Mouse (Mus musculus) embryonic facial prominence, embryonic 11.5 days (tissue): ENCODE measurements around the gene Ifrd1. TPM values are rescaled to one million over a fixed set of nuclear protein-coding genes. Genes with fewer than 3 reads are reported as not detected.

ENCODE experiments used
- ATAC-seq: fragments of 200-750 bp; cut with Nextera tagmentation; replicated peaks from 2 replicates; pipeline ENCODE4 v1.8.0; 2017; ENCODE audit warnings: low read depth; ENCODE audit not compliant: insufficient number of reproducible peaks, low FRiP score, low TSS enrichment
- DNase-seq: peaks from one replicate; pipeline ENCODE4 v3.0.0-alpha.2; 2015; ENCODE audit warnings: low spot score
- H3K27ac ChIP-seq: fragments of 300-500 bp; sonication (generic); replicated peaks from 2 replicates; pipeline ENCODE4 v1.5.1; 2014; ENCODE audit warnings: mild to moderate bottlenecking, low read depth, low read length, control low read depth
- H3K27me3 ChIP-seq: fragments of 300-500 bp; sonication (generic); 2 replicates; pipeline ENCODE4 v1.6.1; 2014; ENCODE audit warnings: mild to moderate bottlenecking, low read length, moderate library complexity, mixed read lengths; ENCODE audit not compliant: control insufficient read depth, insufficient read depth
- H3K36me3 ChIP-seq: fragments of 300-500 bp; sonication (generic); replicated peaks from 2 replicates; pipeline ENCODE4 v1.6.1; 2014; ENCODE audit warnings: low read depth, mild to moderate bottlenecking, low read length, moderate library complexity, mixed read lengths; ENCODE audit not compliant: control insufficient read depth, insufficient read depth
- H3K4me1 ChIP-seq: fragments of 300-500 bp; sonication (generic); 2 replicates; pipeline ENCODE4 v1.6.1; 2014; ENCODE audit warnings: low read length, mixed read lengths; ENCODE audit not compliant: control insufficient read depth, insufficient read depth
- H3K4me2 ChIP-seq: fragments of 300-500 bp; sonication (generic); 2 replicates; pipeline ENCODE4 v1.6.1; 2014; ENCODE audit warnings: low read depth, mild to moderate bottlenecking, control low read depth, low read length, moderate library complexity
- H3K4me3 ChIP-seq: fragments of 300-500 bp; sonication (generic); 2 replicates; pipeline ENCODE4 v1.5.1; 2014; ENCODE audit warnings: low read depth, low read length, control low read depth
- H3K9ac ChIP-seq: fragments of 300-500 bp; sonication (generic); replicated peaks from 2 replicates; pipeline ENCODE4 v1.6.1; 2014; ENCODE audit warnings: mild to moderate bottlenecking, control low read depth, low read length
- H3K9me3 ChIP-seq: fragments of 300-500 bp; sonication (generic); replicated peaks from 2 replicates; pipeline ENCODE4 v1.6.1; 2016; ENCODE audit warnings: mild to moderate bottlenecking, low read length, inconsistent platforms, mixed read lengths; ENCODE audit not compliant: control insufficient read depth
- WGBS: fragments of 180-500 bp; shearing (Covaris S2); extraction: QIAGEN DNeasy Blood & Tissue Kit; methylation state at CpG from one replicate; pipeline ENCODE4 v1.1.7; 2014; 5-methylcytosine and 5-hydroxymethylcytosine counted together
- microRNA counts: library from miRNA; unstranded; fragments of <30 nt; microRNA quantifications from one replicate; lab custom pipeline; 2016
- microRNA-seq: library from miRNA; unstranded; fragments of <30 nt; microRNA quantifications from one replicate; pipeline ENCODE4, GENCODE M21; 2016; ENCODE audit warnings: borderline number of aligned reads
- polyA plus RNA-seq: library from polyadenylated mRNA; unstranded; fragments of >200 nt; fragmentation: Nextera tagmentation; extraction: Ambion mirVana; gene quantifications from 2 replicates; pipeline ENCODE4 v1.2.1, GENCODE M21; 2014

The Ifrd1 gene
- polyA plus RNA-seq, 1 experiment from 2014 or later: 169 TPM

- ATAC-seq: no peak
These were observed 94.1 kb downstream of the Ifrd1 start for GRCm38 (mm10) chr12:40154188-40154587.

GRCm38 (mm10) chr12:40152353-40153069, 95.8 kb downstream of the Ifrd1 start:
- no peaks in the 10 kb centered on the region for H3K36me3 ChIP-seq
- 64% methylated on average over 8 of the region's 8 CpGs for WGBS
- H3K27me3 ChIP-seq: no peaks in the 10 kb centered on the region
- ATAC-seq: no peak
- H3K4me1 ChIP-seq: no peaks in the 10 kb centered on the region
- no peak overlapping the region for H3K4me2 ChIP-seq
- no peak overlapping the region for H3K4me3 ChIP-seq
- no peak overlapping the region for H3K9ac ChIP-seq
- H3K27ac ChIP-seq: no peak overlapping the region
- DNase-seq: peak; percentile 52
- H3K9me3 ChIP-seq: no peaks in the 10 kb centered on the region

More at GRCm38 (mm10) chr12:40154188-40154587, 94.1 kb downstream of the Ifrd1 start:
- H3K27me3 ChIP-seq: no peaks in the 10 kb centered on the region
- no peak overlapping the region for H3K27ac ChIP-seq
- H3K36me3 ChIP-seq: no peaks in the 10 kb centered on the region
- no peak overlapping the region for H3K9ac ChIP-seq
- H3K9me3 ChIP-seq: no peaks in the 10 kb centered on the region
- no peaks in the 10 kb centered on the region for H3K4me1 ChIP-seq
- DNase-seq: no peak
- H3K4me2 ChIP-seq: no peak overlapping the region
- no peak overlapping the region for H3K4me3 ChIP-seq
- 90% methylated on average over 6 of the region's 6 CpGs for WGBS

MicroRNA genes within 50 kb of the gene (microRNA counts, 519-probe panel; counts per million panel counts)
- not detected for microRNA mmu-miR-1938 (lab: Ali Mortazavi, UCI)

Small RNAs within 50 kb of the gene (microRNA-seq; reads per million reads assigned to microRNA genes)
- not detected for gene Mir1938

Other genes with a start within 250 kb of the Ifrd1 start
- 33.7 and 37.5 TPM in 2 replicates for gene Arl4a, start 210.5 kb downstream of the Ifrd1 start, polyA plus RNA-seq
- gene Scin, start 114.3 kb downstream of the Ifrd1 start, polyA plus RNA-seq: 0.21 and 0.42 TPM in 2 replicates
- 0.17 and 0.20 TPM in 2 replicates for gene Lsmem1, start 49.0 kb downstream of the Ifrd1 start, polyA plus RNA-seq
- gene Zfp277, start 197.4 kb upstream of the Ifrd1 start, polyA plus RNA-seq: 46.9 and 47.6 TPM in 2 replicates
- 10.7 and 11.0 TPM in 2 replicates for gene Dock4, start 197.4 kb upstream of the Ifrd1 start, polyA plus RNA-seq